Mouse (Mus musculus): ENCODE measurements at regions not wholly inside any gene's neighbourhood (a gene's known extent, or its start where the extent isn't known, plus 50 kb on each side); places are given as distances from the start of the nearest gene placed in this dataset.

DNA sequence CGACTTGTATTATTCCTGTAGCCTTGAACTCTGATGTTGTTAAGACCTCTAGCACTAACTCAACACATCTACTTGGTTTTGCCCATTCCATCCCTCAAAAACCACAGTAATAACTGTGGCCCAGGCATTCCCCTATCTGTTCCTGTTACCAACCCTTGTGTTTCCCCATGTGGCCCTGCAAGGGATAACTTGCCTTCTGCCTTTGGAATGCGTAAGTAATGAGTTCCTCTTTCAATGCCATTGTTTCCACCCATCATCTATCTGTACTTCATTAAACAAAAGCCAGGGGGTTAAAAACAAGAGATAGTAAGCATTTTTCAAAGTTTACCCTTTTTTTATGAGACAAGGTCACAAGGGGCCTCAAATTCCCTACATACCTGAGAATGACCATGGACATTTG lies 60.5 kb upstream of the 1110032F04Rik start:
- no peak for ATAC-seq (ENCODE audit: low FRiP score, low read depth)
- no peak overlapping the region for H3K4me3 ChIP-seq
- no peaks in the 10 kb centered on the region for H3K27me3 ChIP-seq (replicated peaks)
- no peaks in the 10 kb centered on the region for H3K36me3 ChIP-seq
- 83% methylated on average over 2 of the region's 2 CpGs for WGBS
- no peak overlapping the region for H3K27ac ChIP-seq
- H3K9ac ChIP-seq: no peak overlapping the region
- H3K4me1 ChIP-seq: no peaks in the 10 kb centered on the region
- H3K9me3 ChIP-seq: no peaks in the 10 kb centered on the region
- no peak overlapping the region for H3K4me2 ChIP-seq (replicated peaks)

DNA sequence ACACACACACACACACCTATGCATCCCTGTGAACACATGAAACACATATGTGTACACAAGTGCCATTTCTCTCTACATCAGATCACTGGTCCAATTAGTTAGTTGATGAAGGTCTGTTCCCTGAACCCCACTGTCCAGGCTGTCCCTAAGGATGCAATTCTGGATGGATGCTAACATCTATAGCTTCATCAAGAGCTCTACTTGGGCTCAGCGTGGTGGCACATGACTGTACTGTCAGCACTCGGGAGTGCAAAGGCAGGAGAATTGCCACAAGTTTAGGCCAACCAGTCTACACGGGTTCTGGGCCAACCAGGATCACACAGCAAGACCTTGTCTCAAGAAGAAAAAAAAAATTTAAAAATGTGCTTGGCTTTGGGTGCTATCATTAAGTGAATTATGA lies 55.9 kb upstream of the 1110032F04Rik start:
- Histone ChIP-seq H3K27ac (no peak overlapping the region), H3K9ac (no peak overlapping the region), H3K36me3 (no peaks in the 10 kb centered on the region), H3K4me2 (replicated peaks) (no peak overlapping the region), H3K4me3 (no peak overlapping the region), H3K9me3 (no peaks in the 10 kb centered on the region), H3K27me3 (replicated peaks) (no peaks in the 10 kb centered on the region), H3K4me1 (no peaks in the 10 kb centered on the region)
- 85% methylated on average over 3 of the region's 3 CpGs for WGBS
- ATAC-seq (ENCODE audit: low FRiP score, low read depth): no peak

DNA sequence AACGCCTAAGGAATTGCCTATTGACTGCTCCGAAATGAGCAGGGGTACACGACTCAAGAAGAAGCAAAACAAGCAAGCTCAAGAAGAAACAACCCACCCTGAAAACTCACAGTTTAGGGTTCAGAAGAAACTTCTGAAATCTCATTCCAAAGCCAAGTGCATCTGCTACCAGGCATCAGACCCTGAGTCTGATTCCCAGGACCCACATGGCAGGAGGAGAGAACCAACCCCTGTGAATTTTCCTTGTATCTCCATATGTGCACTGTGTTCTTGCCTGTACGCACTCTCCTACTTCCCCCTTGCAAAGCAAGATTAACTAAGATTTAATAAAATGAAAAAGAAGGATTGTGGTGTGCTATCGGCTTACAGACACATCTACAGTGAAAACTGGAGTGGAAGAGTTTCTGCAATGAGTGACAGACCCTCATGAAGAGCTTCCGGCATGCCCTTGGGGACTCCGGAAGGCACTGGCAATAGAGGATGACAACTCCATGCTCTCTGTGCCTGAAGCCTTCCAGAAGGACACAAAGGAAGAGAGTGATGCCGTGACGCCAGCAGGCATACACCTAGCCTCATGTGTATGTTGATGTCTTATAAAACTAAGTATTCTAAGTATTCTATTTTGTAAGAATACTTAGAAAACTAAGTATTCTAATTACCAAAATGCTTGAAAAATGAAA lies 55.2 kb upstream of the 1110032F04Rik start:
- Histone ChIP-seq H3K9me3 (no peaks in the 10 kb centered on the region), H3K4me2 (replicated peaks) (no peak overlapping the region), H3K27me3 (replicated peaks) (no peaks in the 10 kb centered on the region), H3K9ac (no peak overlapping the region), H3K4me3 (no peak overlapping the region), H3K4me1 (no peaks in the 10 kb centered on the region), H3K27ac (no peak overlapping the region), H3K36me3 (no peaks in the 10 kb centered on the region)
- WGBS: 90% methylated on average over 9 of the region's 9 CpGs
- ATAC-seq (ENCODE audit: low FRiP score, low read depth): no peak

DNA sequence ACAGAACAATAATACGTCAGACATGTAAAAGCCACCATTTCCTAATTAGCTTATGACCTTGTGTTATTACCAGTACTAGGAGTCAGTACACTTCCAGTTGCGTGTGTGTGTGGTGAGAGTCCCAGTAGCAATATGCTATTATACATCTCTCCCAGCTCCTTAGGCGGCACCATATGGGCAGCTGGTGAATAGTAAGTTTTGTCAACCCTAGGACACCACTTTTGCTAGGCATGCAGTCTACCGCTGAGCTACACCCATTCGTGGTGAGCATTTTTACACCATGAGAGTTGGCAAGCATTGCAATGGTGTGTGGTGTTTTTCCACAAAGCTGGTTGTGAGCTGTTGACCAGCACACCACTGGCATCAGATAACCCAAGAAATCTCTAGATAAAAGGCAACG lies 53.8 kb upstream of the 1110032F04Rik start:
- H3K4me2 ChIP-seq (replicated peaks): no peak overlapping the region
- H3K4me3 ChIP-seq: no peak overlapping the region
- H3K9me3 ChIP-seq: no peaks in the 10 kb centered on the region
- WGBS: 91% methylated on average over 6 of the region's 6 CpGs
- no peak overlapping the region for H3K27ac ChIP-seq
- no peak overlapping the region for H3K9ac ChIP-seq
- ATAC-seq (ENCODE audit: low FRiP score, low read depth): no peak
- H3K27me3 ChIP-seq (replicated peaks): no peaks in the 10 kb centered on the region
- H3K36me3 ChIP-seq: no peaks in the 10 kb centered on the region
- no peaks in the 10 kb centered on the region for H3K4me1 ChIP-seq

DNA sequence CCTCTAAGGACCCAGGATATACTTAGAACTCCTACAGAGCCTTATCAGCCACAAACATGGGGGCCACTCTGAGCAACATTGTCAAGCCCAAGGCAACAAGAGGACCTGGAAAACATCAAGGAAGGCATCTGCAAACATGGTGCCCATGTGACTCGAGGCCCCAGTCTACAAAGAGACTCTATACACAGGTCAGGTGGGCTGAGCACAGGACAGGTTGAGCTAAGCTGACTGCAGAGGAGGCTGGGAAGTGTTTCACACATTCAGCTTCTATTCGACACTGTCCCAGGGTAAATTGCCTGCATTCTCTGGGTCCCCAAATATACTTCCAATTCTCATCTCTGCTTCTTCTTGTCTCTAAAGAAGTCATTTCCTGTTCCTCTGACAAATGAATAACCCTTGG lies 52.1 kb upstream of the 1110032F04Rik start:
- 68% methylated on average over 2 of the region's 2 CpGs for WGBS
- no peak overlapping the region for H3K4me3 ChIP-seq
- no peak overlapping the region for H3K9ac ChIP-seq
- no peak for ATAC-seq (ENCODE audit: low FRiP score, low read depth)
- H3K4me2 ChIP-seq (replicated peaks): no peak overlapping the region
- H3K27ac ChIP-seq: no peak overlapping the region
- H3K4me1 ChIP-seq: peaks cover 6% of the 10 kb centered on the region; the same call in 1 of the 2 replicates
- H3K27me3 ChIP-seq (replicated peaks): no peaks in the 10 kb centered on the region
- no peaks in the 10 kb centered on the region for H3K36me3 ChIP-seq
- H3K9me3 ChIP-seq: no peaks in the 10 kb centered on the region
